Mouse (Mus musculus) lung, postnatal 0 days (tissue): ENCODE results near the gene Ptger4.

Source experiments
- CTCF ChIP-seq: IDR thresholded peaks from 2 replicates; pipeline ENCODE4 v1.5.1; 2016; ENCODE audit warnings: antibody characterized with exemption, mild to moderate bottlenecking
- EP300 ChIP-seq: IDR thresholded peaks from 2 replicates; pipeline ENCODE4 v1.6.1; 2016; ENCODE audit warnings: antibody characterized with exemption, mild to moderate bottlenecking, control low read depth

DNA sequence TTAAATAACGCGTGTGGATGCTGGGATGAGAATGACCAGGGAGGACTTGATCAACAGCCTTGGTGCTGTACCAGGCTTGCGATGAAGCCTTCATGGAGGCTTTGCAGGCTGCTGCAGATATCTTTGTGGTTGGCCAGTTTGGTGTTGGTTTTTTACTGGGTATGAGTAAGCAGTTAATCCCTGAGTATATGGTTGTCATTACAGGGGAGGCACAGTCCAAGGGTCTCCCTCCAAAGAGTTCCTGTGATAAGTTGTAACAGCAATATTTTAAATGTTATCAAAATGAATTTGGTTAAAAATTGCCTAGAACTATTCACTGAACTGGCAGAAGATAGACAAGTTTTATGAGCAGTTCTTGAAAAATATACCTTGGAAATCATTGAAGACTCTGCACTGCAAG is 34.9 kb downstream of the Ptger4 start:
- TF ChIP-seq CTCF (no peak), EP300 (no peak)
